ENCODE assay signal across 8 mouse cellular contexts in genomic region chrX:48344643-48345384, GRCm38 (mm10). TPM values are rescaled to one million over a fixed set of nuclear protein-coding genes. Genes with fewer than 3 reads are reported as not detected.
A peak's percentile ranks its signal among the peaks of the same experiment; 100 is the strongest.
DNase-seq lines count a peak whose midpoint lies in the region; ATAC-seq and TF ChIP-seq lines count a peak whose summit lies in the region.

No protein-coding gene starts in this region.

- 11% methylated on average over 48 of the region's 61 CpGs for WGBS in cerebellum, adult 2 months
- WGBS in lung, postnatal 0 days: 13% methylated on average over 25 of the region's 61 CpGs

- no peak for TF ChIP-seq POLR2A in cerebellum, adult 2 months (IDR thresholded peaks at IDR 0.05; ENCODE audit: borderline replicate concordance, insufficient read depth, low read length)

- no peaks in the 10 kb centered on the region for H3K27me3 ChIP-seq in cerebellum, adult 2 months (ENCODE audit: control insufficient read depth, insufficient read depth, low read length)
- H3K27me3 ChIP-seq in lung, postnatal 0 days (replicated peaks; ENCODE audit: insufficient read depth, low read length): no peaks in the 10 kb centered on the region
- H3K27me3 ChIP-seq in splenic B cell, adult 2 months (ENCODE audit: control insufficient read depth, insufficient read depth, low read length, poor library complexity, severe bottlenecking): no peaks in the 10 kb centered on the region

- H3K4me3 ChIP-seq in cerebellum, adult 2 months (replicated peaks; ENCODE audit: insufficient read depth, low read depth, low read length): peak overlapping the region; percentile 83
- H3K4me3 ChIP-seq in lung, postnatal 0 days (ENCODE audit: low read depth, low read length): peak overlapping the region; percentile 52

- no peak for TF ChIP-seq CTCF in cerebellum, adult 2 months (IDR thresholded peaks at IDR 0.05; ENCODE audit: borderline replicate concordance, insufficient read depth, low read depth, low read length)
- TF ChIP-seq CTCF in lung, postnatal 0 days (IDR thresholded peaks at IDR 0.05): no peak

- H3K36me3 ChIP-seq in lung, postnatal 0 days (ENCODE audit: insufficient read depth, low read length): no peaks in the 10 kb centered on the region
- H3K36me3 ChIP-seq in splenic B cell, adult 2 months (ENCODE audit: control insufficient read depth, insufficient read depth, low read length, poor library complexity, severe bottlenecking): no peaks in the 10 kb centered on the region

- H3K27ac ChIP-seq in cerebellum, adult 2 months (ENCODE audit: insufficient read depth, low read length): no peak overlapping the region
- H3K27ac ChIP-seq in lung, postnatal 0 days (ENCODE audit: low read length): no peak overlapping the region

- peaks cover 2% of the 10 kb centered on the region; the same call in 1 of the 2 replicates for H3K4me1 ChIP-seq in cerebellum, adult 2 months (ENCODE audit: control insufficient read depth, insufficient read depth, low read length)
- no peaks in the 10 kb centered on the region for H3K4me1 ChIP-seq in lung, postnatal 0 days (ENCODE audit: insufficient read depth, low read depth, low read length)

- no peaks in the 10 kb centered on the region for H3K9me3 ChIP-seq in lung, postnatal 0 days (ENCODE audit: low read length)

- TF ChIP-seq EP300 in lung, postnatal 0 days (IDR thresholded peaks at IDR 0.05): no peak

- peak overlapping the region; percentile 72 for H3K4me2 ChIP-seq in lung, postnatal 0 days (replicated peaks; ENCODE audit: low read depth, low read length)

- peak; percentile 29 to 39 for DNase-seq in right cerebral cortex, postnatal 10 days (ENCODE audit: low spot score in 2 of 2)
- DNase-seq in right cerebral cortex, postnatal 36 days (ENCODE audit: low spot score in 2 of 2): no peak
- peak; percentile 32 to 33 for DNase-seq in cerebellum, adult 2 months
- DNase-seq in gastrocnemius, postnatal 25 days: peak; percentile 14
- peak; percentile 8 for DNase-seq in kidney, adult 11 months
- DNase-seq in lung, postnatal 0 days (ENCODE audit: low spot score): peak; percentile 14
- peak; percentile 3 for DNase-seq in splenic B cell, adult 2 months (ENCODE audit: low read depth, low spot score)
- DNase-seq in c-Kit-positive CD71-positive TER-119-positive erythroid progenitor cells, embryonic 14.5 days (ENCODE audit: low spot score): no peak

- ATAC-seq in lung, postnatal 0 days: no peak

- 0 out of 2 replicates have a peak overlapping the region, but pooled peaks have one; percentile 12 for H3K9ac ChIP-seq in lung, postnatal 0 days (replicated peaks; ENCODE audit: low read depth)

RNA-seq across cellular contexts. Expression of gene Bcorl1, which starts 3.7 kb away (rescaled TPM):
- polyA plus RNA-seq in cerebellum, adult 2 months (2012; rRNA removed): 6.7 and 7.7 TPM in 2 replicates
- 1 to 10 TPM; 6.4 to 6.8 TPM for total RNA-seq in gastrocnemius, postnatal 25 days (2021)
- polyA plus RNA-seq in lung, postnatal 0 days (2015; fragmentation: Nextera tagmentation; extraction: Ambion mirVana): 3.1 and 3.7 TPM in 2 replicates

Comparison
In these comparisons a context has a peak if more than half of its experiments do, and no peak if none do; other contexts are left out.
1. DNase-seq: peak in right cerebral cortex, postnatal 10 days (2 of 2), cerebellum, adult 2 months (2 of 2), gastrocnemius, postnatal 25 days (single experiment), kidney, adult 11 months (single experiment), lung, postnatal 0 days (single experiment) and splenic B cell, adult 2 months (single experiment); none in right cerebral cortex, postnatal 36 days (0 of 2) and c-Kit-positive CD71-positive TER-119-positive erythroid progenitor cells, embryonic 14.5 days (single experiment).